30 mouse cellular contexts compared by ENCODE assay signal in the genomic region with DNA sequence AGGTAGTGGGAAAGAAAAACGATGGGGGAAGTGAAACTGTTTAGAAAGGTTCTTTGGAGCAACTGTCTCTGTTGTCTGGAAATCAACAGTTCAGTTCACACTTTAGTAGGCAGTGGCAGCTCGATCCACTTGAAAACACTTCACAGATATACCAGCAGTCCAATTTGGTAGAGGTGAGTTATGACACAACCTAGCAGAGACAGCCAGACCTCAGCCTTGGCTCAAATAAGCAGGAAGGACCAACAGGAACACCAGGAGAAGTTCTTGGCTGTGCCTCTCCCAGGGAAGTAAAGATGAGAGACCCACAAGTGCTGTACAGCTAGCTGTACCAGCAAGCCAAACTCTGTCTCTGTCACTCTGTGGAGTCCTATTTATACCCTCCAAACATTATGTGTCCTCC.
A peak's percentile ranks its signal among the peaks of the same experiment; 100 is the strongest.
DNase-seq lines count a peak whose midpoint lies in the region; ATAC-seq and TF ChIP-seq lines count a peak whose summit lies in the region.
"Had no signal": no experiment of that assay in that cellular context is flagged by ENCODE, and none has a peak within 500 bp of the region (broad histone marks: within the 10 kb centered on the region; RNA-seq: fewer than 3 reads in every experiment).

No protein-coding gene starts in this region.

- H3K4me2 ChIP-seq in heart, embryonic 12.5 days = no peak overlapping the region
- H3K4me2 ChIP-seq: embryonic facial prominence, embryonic 13.5 days; embryonic facial prominence, embryonic 15.5 days; forebrain, embryonic 12.5 days had no signal

- TF ChIP-seq EP300 in heart, adult 2 months (IDR thresholded peaks at IDR 0.05; ENCODE audit: insufficient read depth, low read depth, low read length) = peak; percentile 73

- no peak overlapping the region for H3K9ac ChIP-seq in heart, adult 2 months (ENCODE audit: low read depth, low read length)
- H3K9ac ChIP-seq in heart, embryonic 12.5 days = no peak overlapping the region
- H3K9ac ChIP-seq: embryonic facial prominence, embryonic 13.5 days; embryonic facial prominence, embryonic 15.5 days; forebrain, embryonic 12.5 days had no signal

- peak; percentile 66 for TF ChIP-seq POLR2A in heart, adult 2 months (IDR thresholded peaks at IDR 0.05; ENCODE audit: insufficient read depth, low read depth, low read length)

- H3K4me1 ChIP-seq in heart, embryonic 10.5 days = no peaks in the 10 kb centered on the region
- H3K4me1 ChIP-seq in heart, adult 2 months (ENCODE audit: control insufficient read depth, insufficient read depth, low read length) = no peaks in the 10 kb centered on the region
- H3K4me1 ChIP-seq in heart, embryonic 12.5 days (replicated peaks) = no peaks in the 10 kb centered on the region
- H3K4me1 ChIP-seq: embryonic facial prominence, embryonic 13.5 days; embryonic facial prominence, embryonic 15.5 days; forebrain, embryonic 10.5 days; forebrain, embryonic 12.5 days had no signal

- no peaks in the 10 kb centered on the region for H3K36me3 ChIP-seq in heart, embryonic 10.5 days
- peaks cover under 1% of the 10 kb centered on the region; the same call in 1 of the 2 replicates for H3K36me3 ChIP-seq in heart, adult 2 months (ENCODE audit: control insufficient read depth, insufficient read depth, low read length)
- no peaks in the 10 kb centered on the region for H3K36me3 ChIP-seq in heart, embryonic 12.5 days
- H3K36me3 ChIP-seq: embryonic facial prominence, embryonic 13.5 days; embryonic facial prominence, embryonic 15.5 days; forebrain, embryonic 10.5 days; forebrain, embryonic 12.5 days; G1E had no signal

- no peaks in the 10 kb centered on the region for H3K79me2 ChIP-seq in heart, adult 2 months (replicated peaks; ENCODE audit: control insufficient read depth, insufficient read depth, low read length)

- TF ChIP-seq CTCF in heart, adult 2 months (IDR thresholded peaks at IDR 0.05) = no peak

- H3K9me3 ChIP-seq in heart, embryonic 10.5 days = no peaks in the 10 kb centered on the region
- H3K9me3 ChIP-seq in heart, embryonic 12.5 days (replicated peaks) = 0 out of 2 replicates have a peak, but pooled peaks cover 4% of the 10 kb centered on the region
- H3K9me3 ChIP-seq: embryonic facial prominence, embryonic 13.5 days; embryonic facial prominence, embryonic 15.5 days; forebrain, embryonic 10.5 days; forebrain, embryonic 12.5 days; G1E had no signal

- WGBS in heart, embryonic 10.5 days = 40% methylated on average over 2 of the region's 2 CpGs
- 37% methylated on average over 2 of the region's 2 CpGs for WGBS in heart, adult 2 months
- WGBS in heart, embryonic 12.5 days = 38% methylated on average over 2 of the region's 2 CpGs

- H3K4me3 ChIP-seq in heart, embryonic 10.5 days = no peak overlapping the region
- H3K4me3 ChIP-seq in heart, adult 2 months = no peak overlapping the region
- no peak overlapping the region for H3K4me3 ChIP-seq in heart, embryonic 12.5 days
- H3K4me3 ChIP-seq: embryonic facial prominence, embryonic 13.5 days; embryonic facial prominence, embryonic 15.5 days; erythroblast, embryonic 14.5 days; forebrain, embryonic 10.5 days; forebrain, embryonic 12.5 days had no signal

- ATAC-seq in heart, embryonic 12.5 days (ENCODE audit: insufficient number of reproducible peaks, low FRiP score) = no peak
- ATAC-seq in cerebellum, adult (ENCODE audit: insufficient number of reproducible peaks, low FRiP score, low TSS enrichment) = no peak
- ATAC-seq: activated CD4-positive, CD25-positive, alpha-beta regulatory T cell, adult 4 months; CD4-positive, CD25-positive, alpha-beta regulatory T cell, adult 4 months; forebrain, embryonic 14.5 days; Patski had no signal

- H3K27ac ChIP-seq in heart, embryonic 10.5 days = no peak overlapping the region
- peak overlapping the region; percentile 75 for H3K27ac ChIP-seq in heart, adult 2 months
- H3K27ac ChIP-seq in heart, embryonic 12.5 days (ENCODE audit: poor library complexity, severe bottlenecking) = no peak overlapping the region
- H3K27ac ChIP-seq: embryonic facial prominence, embryonic 13.5 days; embryonic facial prominence, embryonic 15.5 days; forebrain, embryonic 10.5 days; forebrain, embryonic 12.5 days had no signal

- intact Hi-C loops in heart, adult 2 months (cut with DNase I) = loop anchor here (1.0 to 5.0 kb wide), 2 partner anchors 22 to 166 kb away; no protein-coding TSS in a partner anchor
- intact Hi-C loops in heart, postnatal 25 days (cut with DNase I) = loop anchor here (2.0 kb wide), 1 partner anchor 23 kb away; no protein-coding TSS in a partner anchor
- intact Hi-C loops in heart, postnatal 10 days (cut with DNase I) = loop anchor here (2.0 kb wide), 1 partner anchor 23 kb away; no protein-coding TSS in a partner anchor

- peak; percentile 97 for DNase-seq in heart, adult 11 months
- DNase-seq in heart, embryonic 10.5 days (ENCODE audit: low spot score) = no peak
- DNase-seq in heart, adult 2 months = peak in 1 of 2 experiments; percentile 60
- no peak for DNase-seq in heart, postnatal 25 days (ENCODE audit: low spot score)
- peak; percentile 68 to 71 for DNase-seq in heart, adult 9 months (ENCODE audit: low spot score in 2 of 2)
- DNase-seq in heart, postnatal 10 days = peak; percentile 30 to 59
- DNase-seq: adrenal gland, adult 8-10 months; adrenal gland, postnatal 14 days; adrenal gland, postnatal 36 days; B cell, adult 2 months; cerebellum, adult 11 months; cerebellum, adult 18-20 months; cerebellum, adult 8-10 months; cerebellum, adult 9-11 months; cerebellum, postnatal 14 days; cerebellum, postnatal 36 days; embryo, embryonic 11 days had no signal

- H3K27me3 ChIP-seq in heart, embryonic 10.5 days (ENCODE audit: insufficient read depth, poor library complexity, severe bottlenecking) = no peaks in the 10 kb centered on the region
- H3K27me3 ChIP-seq in heart, adult 2 months (ENCODE audit: control insufficient read depth, insufficient read depth, low read length) = no peaks in the 10 kb centered on the region
- H3K27me3 ChIP-seq in heart, embryonic 12.5 days (replicated peaks) = no peaks in the 10 kb centered on the region
- H3K27me3 ChIP-seq: CH12.LX; embryonic facial prominence, embryonic 13.5 days; embryonic facial prominence, embryonic 15.5 days; forebrain, embryonic 12.5 days; Patski had no signal

Comparison
In these comparisons a context has a peak if more than half of its experiments do, and no peak if none do; other contexts are left out.
1. DNase-seq: peak in heart, adult 11 months (single experiment), heart, adult 9 months (2 of 2) and heart, postnatal 10 days (2 of 2); none in heart, embryonic 10.5 days (single experiment) and heart, postnatal 25 days (single experiment).